Mouse (Mus musculus) left cerebral cortex, postnatal 10 days (tissue): Measurements from ENCODE around the gene Trpc2. TPM values are rescaled to one million over a fixed set of nuclear protein-coding genes. Genes with fewer than 3 reads are reported as not detected.
"Not testable (repeated sequence)": the region's sequence is repeated elsewhere in the genome, so short reads cannot be mapped to it uniquely, and the experiment has no call there.

Experiments used
- DNase-seq, 2 experiments: peaks; one replicate each; pipeline ENCODE4 v3.0.0; 2021 to 2022; ENCODE audit warnings: low spot score in 2 of 2, mixed read lengths in 1 of 2; ENCODE audit errors: extremely low spot score in 1 of 2
- intact Hi-C: fragments of 180-260 bp; cut with DNase I; formaldehyde crosslinking; loops from one replicate; pipeline ENCODE4 v1.15.1; 2025
- total RNA-seq, 2 experiments: library from RNA; stranded (reverse); gene quantifications; 2 replicates each; pipeline ENCODE4 v1.2.3; 2021

The Trpc2 gene
- total RNA-seq, result under 1 TPM in 1 of 2 experiments, not detected in 1; 0.73 TPM

- no peak for DNase-seq
- intact Hi-C loops, result no loop called here
These were observed at the start of gene Trpc2 for GRCm38 (mm10) chr7:102082816-102083215. Gene Trpc2, plus strand, starts transcription at chr7:102083116.

- DNase-seq, result no peak
- intact Hi-C loops, result no loop called here
These were observed 48.0 kb upstream of the Trpc2 start for GRCm38 (mm10) chr7:102034904-102035303.

GRCm38 (mm10) chr7:102035534-102035933 is 47.4 kb upstream of the Trpc2 start:
- no peak for DNase-seq
- intact Hi-C loops, result no loop called here

- no peak for DNase-seq
- intact Hi-C loops, result no loop called here
These were observed 45.6 kb upstream of the Trpc2 start for GRCm38 (mm10) chr7:102037318-102037717.

GRCm38 (mm10) chr7:102042314-102042713 is 40.6 kb upstream of the Trpc2 start:
- intact Hi-C loops, result no loop called here
- no peak for DNase-seq

GRCm38 (mm10) chr7:102048524-102048923 is 34.4 kb upstream of the Trpc2 start:
- intact Hi-C loops, DNase-seq: not testable (repeated sequence)

GRCm38 (mm10) chr7:102061353-102061752 is 21.6 kb upstream of the Trpc2 start:
- intact Hi-C loops, result no loop called here
- DNase-seq, result no peak

GRCm38 (mm10) chr7:102062203-102062602 is 20.7 kb upstream of the Trpc2 start:
- intact Hi-C loops, result no loop called here
- DNase-seq, result no peak

- intact Hi-C loops, result no loop called here
- no peak for DNase-seq
These were observed 19.0 kb upstream of the Trpc2 start for GRCm38 (mm10) chr7:102063891-102064290.

- DNase-seq, result peak in 1 of 2 experiments; percentile 13
- intact Hi-C loops, result loop anchor here (5.0 kb wide), 1 partner anchor 52 kb away; no protein-coding TSS in a partner anchor
These were observed 18.3 kb upstream of the Trpc2 start for GRCm38 (mm10) chr7:102064655-102065045.

- intact Hi-C loops, result loop anchor here (5.0 kb wide), 1 partner anchor 53 kb away; no protein-coding TSS in a partner anchor
- peak; percentile 90 to 96 for DNase-seq
These were observed 17.6 kb upstream of the Trpc2 start, which contains the start of the genes Rnf121, Xndc1 and Xntrpc for GRCm38 (mm10) chr7:102065046-102065891. Gene Rnf121, minus strand, starts transcription at chr7:102065469. Gene Xndc1, plus strand, starts transcription at chr7:102065511. Gene Xntrpc, plus strand, starts transcription at chr7:102065713.

- DNase-seq, result no peak
- intact Hi-C loops, result loop anchor here (5.0 kb wide), 1 partner anchor 54 kb away; no protein-coding TSS in a partner anchor
These were observed 16.6 kb upstream of the Trpc2 start for GRCm38 (mm10) chr7:102066363-102066762.

GRCm38 (mm10) chr7:102076714-102077296 is 6.1 kb upstream of the Trpc2 start:
- DNase-seq, result no peak
- intact Hi-C loops, result loop anchor here (5.0 to 10.0 kb wide), 2 partner anchors 160 to 422 kb away; no protein-coding TSS in a partner anchor

GRCm38 (mm10) chr7:102078517-102078916 is 4.4 kb upstream of the Trpc2 start:
- DNase-seq, result peak in 1 of 2 experiments; percentile 29
- intact Hi-C loops, result loop anchor here (2.0 to 10.0 kb wide), 3 partner anchors 80 to 424 kb away; no protein-coding TSS in a partner anchor

GRCm38 (mm10) chr7:102080311-102080710 is 2.6 kb upstream of the Trpc2 start:
- intact Hi-C loops, result no loop called here
- no peak for DNase-seq

GRCm38 (mm10) chr7:102081784-102082183 is 1.1 kb upstream of the Trpc2 start:
- no peak for DNase-seq
- intact Hi-C loops, result no loop called here

- intact Hi-C loops, result no loop called here
- DNase-seq, result no peak
These were observed 1.3 kb downstream of the Trpc2 start for GRCm38 (mm10) chr7:102084041-102084696.

- intact Hi-C loops, result no loop called here
- DNase-seq, result no peak
These were observed 4.4 kb downstream of the Trpc2 start for GRCm38 (mm10) chr7:102087336-102087735.
